Mouse (Mus musculus) megakaryocyte, embryonic 14.5 days (primary cell): ENCODE results near the gene Cog1. TPM values are rescaled to one million over a fixed set of nuclear protein-coding genes. Genes with fewer than 3 reads are reported as not detected.

Experiments
- H3K27me3 ChIP-seq: replicated peaks from 2 replicates; pipeline ENCODE3; 2012; ENCODE audit warnings: inconsistent platforms
- H3K36me3 ChIP-seq: replicated peaks from 2 replicates; pipeline ENCODE3; 2012; ENCODE audit warnings: low read length, inconsistent platforms, mixed read lengths
- H3K4me1 ChIP-seq: 2 replicates; pipeline ENCODE4 v1.6.1; 2012; ENCODE audit warnings: inconsistent platforms
- H3K4me3 ChIP-seq: replicated peaks from 2 replicates; pipeline ENCODE3; 2012; ENCODE audit warnings: moderate library complexity, mild to moderate bottlenecking, inconsistent platforms
- H3K9me3 ChIP-seq: 2 replicates; pipeline ENCODE4 v1.6.1; 2012; ENCODE audit warnings: inconsistent platforms
- FLI1 ChIP-seq: IDR thresholded peaks from 2 replicates; pipeline ENCODE4 v1.6.1; 2012; ENCODE audit warnings: low read length, inconsistent platforms, mixed read lengths
- GATA1 ChIP-seq: IDR thresholded peaks from 3 replicates; pipeline ENCODE4 v1.6.1; 2012; ENCODE audit warnings: mixed read lengths, low read length, inconsistent platforms, borderline replicate concordance
- polyA plus RNA-seq: library from polyadenylated mRNA; stranded (reverse); fragments of >175 nt; gene quantifications from 2 replicates; pipeline ENCODE4 v1.2.3, GENCODE M21; 2012; ENCODE audit warnings: low replicate concordance; ENCODE audit not compliant: insufficient read depth

The Cog1 gene
- polyA plus RNA-seq, 1 experiment = 28.4 TPM

DNA sequence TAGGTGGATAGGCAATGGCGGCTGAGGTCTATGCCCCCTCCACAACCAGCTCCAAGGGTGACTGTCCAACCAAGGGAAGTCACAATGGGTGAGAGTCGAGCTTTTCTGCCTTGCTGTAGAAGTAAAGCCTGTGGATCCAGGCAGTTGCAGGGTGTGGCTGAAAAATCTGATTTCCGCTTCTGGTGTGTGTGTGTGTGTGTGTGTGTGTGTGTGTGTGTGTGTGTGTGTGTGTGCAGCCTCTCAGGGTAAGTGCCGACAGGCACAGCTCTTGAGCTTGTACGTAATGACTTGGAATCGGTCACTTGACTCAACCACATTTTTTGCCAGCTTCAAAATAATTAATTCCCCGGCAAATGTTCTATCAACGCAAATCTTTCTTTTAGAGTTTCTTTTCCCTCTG is 17.7 kb upstream of the Cog1 start:
- Histone ChIP-seq H3K36me3 (no peaks in the 10 kb centered on the region), H3K4me1 (no peaks in the 10 kb centered on the region), H3K4me3 (no peak overlapping the region), H3K27me3 (peaks cover 17% of the 10 kb centered on the region), H3K9me3 (peaks cover 14% of the 10 kb centered on the region; the same call in 1 of the 2 replicates)
- TF ChIP-seq FLI1 = no peak
- TF ChIP-seq GATA1 = no peak

- Histone ChIP-seq H3K36me3 (no peaks in the 10 kb centered on the region), H3K4me3 (no peak overlapping the region), H3K9me3 (peaks cover 17% of the 10 kb centered on the region; the same call in 1 of the 2 replicates), H3K27me3 (peaks cover 17% of the 10 kb centered on the region), H3K4me1 (no peaks in the 10 kb centered on the region)
- TF ChIP-seq FLI1 = no peak
- no peak for TF ChIP-seq GATA1
Observed at GRCm38 (mm10) chr11:113631862-113632261, 17.1 kb upstream of the Cog1 start.

DNA sequence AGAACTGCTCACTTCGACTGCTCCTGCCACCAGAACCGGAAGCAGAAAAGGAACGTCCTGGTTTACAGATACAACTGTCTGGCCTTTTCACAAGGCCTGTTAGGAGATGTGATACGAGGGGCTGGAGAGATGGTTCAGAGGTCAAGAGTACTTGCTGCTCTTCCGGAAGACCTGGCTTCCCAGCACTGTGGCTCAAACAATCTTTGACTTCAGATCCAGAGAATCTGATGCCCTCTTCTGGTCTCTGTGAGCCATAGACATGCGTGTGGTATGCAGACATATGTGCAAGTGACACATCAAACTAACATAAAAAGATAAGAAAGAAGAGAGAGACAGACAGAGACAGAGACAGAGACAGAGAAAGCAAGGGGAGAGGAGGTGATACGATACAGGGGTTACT is 16.7 kb upstream of the Cog1 start:
- TF ChIP-seq FLI1 (no peak), GATA1 (no peak)
- Histone ChIP-seq H3K9me3 (peaks cover 18% of the 10 kb centered on the region; the same call in 1 of the 2 replicates), H3K4me1 (no peaks in the 10 kb centered on the region), H3K36me3 (no peaks in the 10 kb centered on the region), H3K4me3 (no peak overlapping the region), H3K27me3 (peaks cover 17% of the 10 kb centered on the region)

GRCm38 (mm10) chr11:113633398-113633797 is 15.6 kb upstream of the Cog1 start:
- TF ChIP-seq GATA1 (no peak), FLI1 (no peak)
- peaks cover 27% of the 10 kb centered on the region for H3K9me3 ChIP-seq
- H3K27me3 ChIP-seq = peaks cover 16% of the 10 kb centered on the region
- H3K4me1 ChIP-seq = no peaks in the 10 kb centered on the region
- H3K4me3 ChIP-seq = no peak overlapping the region
- no peaks in the 10 kb centered on the region for H3K36me3 ChIP-seq

- peaks cover 40% of the 10 kb centered on the region for H3K9me3 ChIP-seq
- TF ChIP-seq GATA1 (no peak), FLI1 (no peak)
- peaks cover 14% of the 10 kb centered on the region for H3K27me3 ChIP-seq
- H3K4me1 ChIP-seq = no peaks in the 10 kb centered on the region
- H3K36me3 ChIP-seq = no peaks in the 10 kb centered on the region
- no peak overlapping the region for H3K4me3 ChIP-seq
Observed at GRCm38 (mm10) chr11:113634699-113635121, 14.3 kb upstream of the Cog1 start.

DNA sequence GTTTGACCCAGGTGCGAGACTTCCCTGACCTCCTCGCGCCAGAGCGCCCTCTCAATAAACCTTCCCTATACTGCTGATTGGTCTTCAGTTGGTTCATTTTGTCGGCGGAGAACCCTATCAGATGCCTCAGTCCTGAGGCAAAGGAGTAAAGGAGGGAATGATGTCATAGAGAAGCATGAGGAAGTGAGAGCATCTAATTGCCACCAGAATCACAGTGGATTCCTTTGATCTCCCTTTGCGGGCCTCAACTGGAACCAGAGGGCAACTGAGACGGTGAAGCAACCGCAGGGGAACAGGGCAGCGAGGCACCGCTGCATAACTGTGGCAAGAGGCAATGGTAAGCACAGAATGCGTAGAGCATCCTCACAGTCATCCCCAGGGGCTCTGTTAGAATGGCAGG is 10.3 kb upstream of the Cog1 start:
- TF ChIP-seq FLI1 (no peak), GATA1 (no peak)
- H3K4me1 ChIP-seq = peaks cover 7% of the 10 kb centered on the region
- H3K9me3 ChIP-seq = peaks cover 52% of the 10 kb centered on the region
- H3K4me3 ChIP-seq = no peak overlapping the region
- peaks cover 10% of the 10 kb centered on the region for H3K27me3 ChIP-seq
- no peaks in the 10 kb centered on the region for H3K36me3 ChIP-seq

- Histone ChIP-seq H3K9me3 (peaks cover 28% of the 10 kb centered on the region), H3K36me3 (no peaks in the 10 kb centered on the region), H3K4me1 (peaks cover 25% of the 10 kb centered on the region), H3K27me3 (peaks cover 11% of the 10 kb centered on the region), H3K4me3 (no peak overlapping the region)
- TF ChIP-seq FLI1 (no peak), GATA1 (no peak)
Observed at GRCm38 (mm10) chr11:113645181-113645580, 3.8 kb upstream of the Cog1 start.

DNA sequence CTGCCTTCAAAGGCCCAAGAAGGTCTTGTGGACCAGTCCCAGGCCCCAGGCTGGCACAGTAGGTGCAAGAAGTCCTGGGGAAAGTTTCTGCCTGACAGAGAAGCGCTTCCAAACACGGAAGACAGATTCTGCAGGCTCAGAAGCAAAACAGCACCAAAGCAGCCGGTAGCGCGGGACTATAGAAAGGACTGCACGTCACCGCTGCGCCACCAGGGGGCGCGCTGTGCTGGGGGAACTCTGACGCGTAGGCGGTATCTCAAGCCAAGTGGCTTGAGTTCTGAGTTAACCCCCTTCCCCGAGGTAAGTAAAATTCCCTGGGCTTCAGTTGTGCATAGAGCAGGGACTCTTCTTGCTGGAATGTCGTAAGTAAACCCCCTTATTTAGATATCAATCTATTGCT is 817 bp upstream of the Cog1 start:
- Histone ChIP-seq H3K4me1 (peaks cover 30% of the 10 kb centered on the region), H3K27me3 (peaks cover 11% of the 10 kb centered on the region), H3K9me3 (peaks cover 19% of the 10 kb centered on the region), H3K36me3 (peaks cover 24% of the 10 kb centered on the region), H3K4me3 (peak overlapping the region; percentile 100)
- TF ChIP-seq FLI1 (no peak), GATA1 (no peak)

DNA sequence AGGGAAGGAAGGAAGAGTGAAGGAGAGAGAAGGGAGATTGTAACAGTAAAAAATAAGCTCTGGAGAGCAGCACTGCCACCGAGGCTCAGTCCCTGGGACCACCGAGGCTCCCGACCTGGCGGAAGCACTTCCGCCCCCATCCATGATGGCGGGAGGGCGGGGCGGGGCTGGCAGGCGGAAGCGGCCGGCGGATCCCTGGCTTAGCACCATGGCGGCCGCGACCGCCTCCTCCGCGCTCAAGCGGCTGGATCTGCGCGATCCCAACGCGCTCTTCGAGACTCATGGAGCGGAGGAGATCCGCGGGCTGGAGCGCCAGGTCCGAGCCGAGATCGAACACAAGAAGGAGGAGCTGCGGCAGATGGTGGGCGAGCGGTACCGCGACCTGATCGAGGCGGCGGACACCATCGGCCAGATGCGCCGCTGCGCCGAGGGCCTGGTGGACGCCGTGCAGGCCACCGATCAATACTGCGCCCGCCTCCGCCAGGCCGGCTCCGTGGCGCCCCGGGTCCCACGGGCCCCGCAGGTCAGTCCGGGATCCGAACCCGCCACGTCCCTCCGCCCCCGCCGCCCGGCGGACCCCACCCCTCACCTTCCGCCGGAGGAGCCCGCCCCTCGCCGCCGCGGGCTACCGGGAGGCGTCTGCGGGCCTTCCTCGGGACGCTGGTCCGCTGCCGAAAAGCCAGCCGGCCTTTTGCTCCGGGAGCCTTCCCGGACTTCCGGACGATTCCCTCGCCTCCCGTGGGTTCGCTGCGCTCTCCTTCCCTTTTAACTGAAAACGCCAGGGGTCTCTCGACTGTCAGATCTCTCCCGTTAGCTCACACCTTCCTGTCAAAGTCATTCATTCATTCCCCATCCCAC is 613 bp downstream of the Cog1 start, which contains the start of gene Slc39a11:
Slc39a11 (minus strand) TSS at position 727 of the 858 bp plus-strand sequence.
- H3K4me3 ChIP-seq = peak within 1 kb of the TSS; percentile 100
- H3K27me3 ChIP-seq = peaks cover 5% of the 10 kb centered on the region
- peaks cover 38% of the 10 kb centered on the region for H3K36me3 ChIP-seq
- H3K9me3 ChIP-seq = peaks cover 12% of the 10 kb centered on the region
- TF ChIP-seq FLI1 = no peak
- H3K4me1 ChIP-seq = peaks cover 30% of the 10 kb centered on the region

GRCm38 (mm10) chr11:113651206-113651906 is 2.4 kb downstream of the Cog1 start:
- no peak for TF ChIP-seq FLI1
- TF ChIP-seq GATA1 = no peak
- no peak overlapping the region for H3K4me3 ChIP-seq
- H3K9me3 ChIP-seq = no peaks in the 10 kb centered on the region
- peaks cover 30% of the 10 kb centered on the region for H3K4me1 ChIP-seq
- peaks cover 56% of the 10 kb centered on the region for H3K36me3 ChIP-seq
- peaks cover 4% of the 10 kb centered on the region for H3K27me3 ChIP-seq
